Mouse (Mus musculus) stomach, postnatal 0 days (tissue): ENCODE measurements around the gene Nup214. TPM values are rescaled to one million over a fixed set of nuclear protein-coding genes. Genes with fewer than 3 reads are reported as not detected.

ENCODE experiments used
- ATAC-seq: fragments of 200-750 bp; cut with Nextera tagmentation; 2 replicates; pipeline ENCODE4 v1.8.0; 2017; ENCODE audit not compliant: low FRiP score, low TSS enrichment
- DNase-seq: peaks from one replicate; pipeline ENCODE4 v3.0.0-alpha.2; 2016; ENCODE audit warnings: low spot score
- H3K27ac ChIP-seq: fragments of 300-500 bp; sonication (generic); replicated peaks from 2 replicates; pipeline ENCODE4 v1.5.1; 2014; ENCODE audit warnings: mild to moderate bottlenecking, control low read depth
- H3K27me3 ChIP-seq: fragments of 300-500 bp; sonication (generic); 2 replicates; pipeline ENCODE4 v1.6.1; 2014; ENCODE audit warnings: low read length; ENCODE audit not compliant: control insufficient read depth, insufficient read depth
- H3K36me3 ChIP-seq: fragments of 300-500 bp; sonication (generic); 2 replicates; pipeline ENCODE4 v1.6.1; 2014; ENCODE audit warnings: low read length, mixed read lengths; ENCODE audit not compliant: control insufficient read depth, insufficient read depth
- H3K4me1 ChIP-seq: fragments of 300-500 bp; sonication (generic); replicated peaks from 2 replicates; pipeline ENCODE4 v1.6.1; 2014; ENCODE audit warnings: antibody characterized with exemption; ENCODE audit not compliant: control insufficient read depth, insufficient read depth
- H3K4me2 ChIP-seq: fragments of 300-500 bp; sonication (generic); replicated peaks from 2 replicates; pipeline ENCODE4 v1.6.1; 2014; ENCODE audit warnings: low read depth, mild to moderate bottlenecking, control low read depth, moderate library complexity
- H3K4me3 ChIP-seq: fragments of 300-500 bp; sonication (generic); 2 replicates; pipeline ENCODE4 v1.5.1; 2014; ENCODE audit warnings: low read depth, low read length, control low read depth
- H3K9ac ChIP-seq: fragments of 300-500 bp; sonication (generic); 2 replicates; pipeline ENCODE4 v1.6.1; 2014; ENCODE audit warnings: mild to moderate bottlenecking, low read length, control low read depth, mixed read lengths
- H3K9me3 ChIP-seq: fragments of 300-500 bp; sonication (generic); 2 replicates; pipeline ENCODE4 v1.6.1; 2016; ENCODE audit warnings: low read length; ENCODE audit not compliant: control insufficient read depth
- CTCF ChIP-seq: IDR thresholded peaks from 2 replicates; pipeline ENCODE4 v1.5.1; 2016; ENCODE audit warnings: antibody characterized with exemption, low read depth, mild to moderate bottlenecking, moderate library complexity
- EP300 ChIP-seq: optimal IDR thresholded peaks from 2 replicates; pipeline ENCODE3; 2016; ENCODE audit warnings: antibody characterized with exemption
- WGBS: fragments of 180-500 bp; shearing (Covaris S2); extraction: QIAGEN DNeasy Blood & Tissue Kit; methylation state at CpG from one replicate; pipeline ENCODE4 v1.1.7; 2014; 5-methylcytosine and 5-hydroxymethylcytosine counted together
- polyA plus RNA-seq: library from polyadenylated mRNA; unstranded; fragments of >200 nt; fragmentation: Nextera tagmentation; extraction: Ambion mirVana; gene quantifications from 2 replicates; pipeline ENCODE4 v1.2.1, GENCODE M21; 2015

The Nup214 gene
- polyA plus RNA-seq, 1 experiment from 2014 or later, result 33.6 TPM

DNA sequence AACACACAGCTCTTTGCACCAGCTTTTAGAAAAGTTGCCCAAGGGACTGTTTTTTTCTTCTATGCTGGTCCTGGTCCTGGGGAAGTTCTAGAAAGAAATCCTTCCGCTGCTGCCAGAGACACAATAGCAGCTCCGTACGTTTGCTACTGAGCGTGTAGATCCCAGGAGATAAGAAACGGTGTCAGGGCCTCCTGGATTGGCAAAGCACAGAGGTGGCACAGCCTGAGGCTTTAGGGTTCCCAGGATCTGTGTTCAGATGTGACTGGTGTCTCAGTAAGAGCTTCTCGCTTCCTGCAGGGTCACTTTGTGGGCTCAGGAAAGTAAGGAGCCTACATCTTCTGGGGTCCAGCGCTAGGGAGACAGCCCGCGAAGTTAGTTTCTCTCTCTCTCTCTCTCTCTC, 23.3 kb upstream of the Nup214 start:
- no peaks in the 10 kb centered on the region for H3K27me3 ChIP-seq
- no peak overlapping the region for H3K27ac ChIP-seq
- peak overlapping the region; percentile 57 for H3K4me3 ChIP-seq
- 0 out of 2 replicates have a peak, but pooled peaks cover 3% of the 10 kb centered on the region for H3K4me1 ChIP-seq
- 34% methylated on average over 9 of the region's 9 CpGs for WGBS
- TF ChIP-seq EP300, result no peak
- no peak for TF ChIP-seq CTCF
- H3K9ac ChIP-seq, result peak overlapping the region; percentile 18; the same call in 1 of the 2 replicates
- H3K9me3 ChIP-seq, result no peaks in the 10 kb centered on the region
- peak overlapping the region; percentile 99 for H3K4me2 ChIP-seq
- DNase-seq (no peak), ATAC-seq (no peak)
- no peaks in the 10 kb centered on the region for H3K36me3 ChIP-seq

DNA sequence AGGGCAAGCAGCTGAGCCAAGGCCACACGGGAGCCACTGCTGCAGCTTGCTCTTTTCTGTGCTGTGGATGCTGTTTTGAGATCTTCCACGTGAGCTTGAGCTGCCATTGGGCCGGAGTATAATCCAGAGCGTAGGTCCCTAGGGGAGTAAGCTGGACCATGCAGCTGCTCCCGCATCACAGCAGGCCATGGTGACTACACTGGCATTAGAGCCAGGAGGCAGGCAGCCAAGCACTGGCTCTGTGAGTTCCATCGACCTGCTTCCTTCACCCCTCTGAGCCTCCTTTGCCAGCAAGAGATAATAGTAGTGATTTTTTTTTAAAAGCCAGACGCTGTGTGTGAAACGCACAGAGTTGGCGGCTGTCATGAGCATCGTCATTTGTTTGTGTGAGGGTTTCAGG, 22.0 kb upstream of the Nup214 start:
- H3K4me2 ChIP-seq, result no peak overlapping the region
- 0 out of 2 replicates have a peak, but pooled peaks cover 3% of the 10 kb centered on the region for H3K4me1 ChIP-seq
- H3K9ac ChIP-seq, result no peak overlapping the region
- no peaks in the 10 kb centered on the region for H3K36me3 ChIP-seq
- TF ChIP-seq CTCF (no peak), EP300 (no peak)
- no peak overlapping the region for H3K27ac ChIP-seq
- no peak for ATAC-seq
- H3K27me3 ChIP-seq, result no peaks in the 10 kb centered on the region
- H3K4me3 ChIP-seq, result no peak overlapping the region
- 79% methylated on average over 10 of the region's 10 CpGs for WGBS
- H3K9me3 ChIP-seq, result no peaks in the 10 kb centered on the region
- DNase-seq, result no peak

DNA sequence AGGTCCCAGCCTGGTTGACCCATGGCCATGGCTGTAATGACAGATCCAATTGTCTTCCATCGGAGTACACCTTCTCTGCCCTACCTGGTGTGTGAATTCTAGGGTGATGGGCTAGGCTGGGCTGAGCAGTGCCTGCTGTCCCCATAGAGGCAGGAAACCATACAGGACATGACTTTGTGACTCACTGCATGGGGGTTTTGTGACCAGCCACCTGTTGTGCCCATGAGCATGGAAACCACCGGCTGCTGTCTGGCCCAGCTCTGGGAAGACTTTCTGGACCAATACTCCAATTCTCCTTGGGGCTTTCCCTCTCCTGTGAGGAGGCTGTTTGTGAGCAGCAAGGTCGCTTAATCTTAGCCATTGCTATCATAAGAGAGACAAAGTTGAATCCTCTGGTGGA, 21.5 kb upstream of the Nup214 start:
- no peaks in the 10 kb centered on the region for H3K9me3 ChIP-seq
- no peak for DNase-seq
- no peak overlapping the region for H3K4me3 ChIP-seq
- 88% methylated on average over 3 of the region's 3 CpGs for WGBS
- H3K27ac ChIP-seq, result no peak overlapping the region
- no peak overlapping the region for H3K4me2 ChIP-seq
- TF ChIP-seq EP300 (no peak), CTCF (no peak)
- no peak for ATAC-seq
- H3K9ac ChIP-seq, result no peak overlapping the region
- H3K36me3 ChIP-seq, result no peaks in the 10 kb centered on the region
- H3K27me3 ChIP-seq, result no peaks in the 10 kb centered on the region
- 0 out of 2 replicates have a peak, but pooled peaks cover 3% of the 10 kb centered on the region for H3K4me1 ChIP-seq

DNA sequence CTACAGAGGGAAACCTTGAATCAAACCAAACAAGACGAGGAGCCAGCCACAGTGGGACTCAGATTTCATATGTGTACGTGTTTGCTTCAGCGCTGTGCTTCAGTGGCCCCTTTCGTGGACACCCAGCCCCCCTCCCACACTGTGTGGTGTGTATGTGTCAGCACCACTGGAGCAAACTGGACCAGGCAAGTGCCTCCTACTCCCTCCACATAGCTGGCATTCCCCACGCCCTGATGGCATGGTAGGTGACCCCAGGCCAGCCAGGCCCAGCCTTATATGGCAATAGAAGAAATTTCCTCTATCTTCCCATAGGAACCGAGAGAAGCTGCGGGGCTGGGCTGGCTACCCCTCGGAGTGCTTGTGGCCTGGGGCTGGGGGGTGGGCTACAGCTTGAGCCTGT, 20.5 kb upstream of the Nup214 start:
- Histone ChIP-seq H3K27me3 (no peaks in the 10 kb centered on the region), H3K27ac (no peak overlapping the region), H3K36me3 (no peaks in the 10 kb centered on the region), H3K9me3 (no peaks in the 10 kb centered on the region), H3K9ac (no peak overlapping the region), H3K4me3 (no peak overlapping the region), H3K4me1 (0 out of 2 replicates have a peak, but pooled peaks cover 3% of the 10 kb centered on the region), H3K4me2 (no peak overlapping the region)
- no peak for DNase-seq
- TF ChIP-seq EP300 (no peak), CTCF (no peak)
- ATAC-seq, result no peak
- 68% methylated on average over 8 of the region's 8 CpGs for WGBS

DNA sequence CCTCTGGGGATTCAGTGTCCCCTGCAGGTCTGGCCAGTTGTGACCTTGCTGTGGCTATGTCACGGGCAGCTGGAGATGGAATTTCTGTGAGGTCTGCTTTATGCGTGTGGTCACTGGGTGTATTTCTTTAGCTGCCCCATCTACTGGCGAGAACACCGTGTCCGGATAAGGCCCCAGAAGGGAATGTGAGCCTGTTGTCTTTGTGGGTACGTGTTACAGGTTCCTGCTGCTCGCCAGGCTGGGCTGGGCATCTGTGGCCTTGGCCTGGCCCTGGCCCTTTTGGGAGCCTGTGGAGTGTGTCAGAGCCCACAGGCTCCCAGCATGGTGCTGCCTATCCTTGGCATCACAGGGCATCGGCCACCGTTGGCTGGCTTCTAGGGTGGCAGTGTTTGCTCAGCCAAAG, 19.5 kb upstream of the Nup214 start:
- Histone ChIP-seq H3K9ac (no peak overlapping the region), H3K4me2 (no peak overlapping the region), H3K27me3 (no peaks in the 10 kb centered on the region), H3K9me3 (no peaks in the 10 kb centered on the region), H3K36me3 (no peaks in the 10 kb centered on the region), H3K4me1 (0 out of 2 replicates have a peak, but pooled peaks cover 3% of the 10 kb centered on the region), H3K4me3 (no peak overlapping the region), H3K27ac (no peak overlapping the region)
- DNase-seq (no peak), ATAC-seq (no peak)
- 81% methylated on average over 9 of the region's 9 CpGs for WGBS
- TF ChIP-seq EP300 (no peak), CTCF (no peak)

DNA sequence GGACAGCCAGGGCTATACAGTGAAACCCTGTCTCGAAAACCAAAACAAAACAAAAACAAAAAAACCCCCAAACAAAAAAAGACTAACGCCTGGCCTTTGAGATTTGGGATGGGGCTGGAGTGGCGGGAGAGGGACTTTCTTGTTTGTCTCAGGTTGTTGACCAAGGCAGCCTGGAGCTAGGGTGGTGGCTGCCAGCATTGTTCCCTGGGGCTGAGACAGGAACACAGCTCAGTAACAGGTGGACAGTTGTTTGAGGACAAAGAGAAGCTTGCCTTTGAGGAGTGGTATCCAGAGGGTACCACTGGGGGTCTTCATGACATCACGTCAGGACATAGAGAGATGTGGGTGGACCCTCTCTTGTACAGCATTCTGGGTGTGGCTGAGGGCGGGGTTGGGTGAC, 18.6 kb upstream of the Nup214 start:
- no peak for DNase-seq
- H3K4me1 ChIP-seq, result no peaks in the 10 kb centered on the region
- no peak overlapping the region for H3K27ac ChIP-seq
- H3K27me3 ChIP-seq, result no peaks in the 10 kb centered on the region
- H3K4me3 ChIP-seq, result no peak overlapping the region
- H3K9ac ChIP-seq, result no peak overlapping the region
- ATAC-seq, result no peak
- no peaks in the 10 kb centered on the region for H3K9me3 ChIP-seq
- TF ChIP-seq CTCF, result no peak
- TF ChIP-seq EP300, result no peak
- WGBS, result 85% methylated on average over 5 of the region's 5 CpGs
- H3K4me2 ChIP-seq, result no peak overlapping the region
- H3K36me3 ChIP-seq, result no peaks in the 10 kb centered on the region
